Mouse (Mus musculus) c-Kit-positive CD71-negative TER-119-negative erythroid progenitor cells, embryonic 14.5 days (primary cell): ENCODE results near the gene Defb36.

Experiments used
- DNase-seq: peaks from one replicate; pipeline ENCODE4 v3.0.0-alpha.2; 2013; ENCODE audit warnings: low read depth

Defb36 gene

GRCm38 (mm10) chr2:152604057-152604456 lies at the start of gene Defb36:
Gene Defb36 (plus strand): TSS chr2:152604327.
- DNase-seq, result no peak

GRCm38 (mm10) chr2:152556655-152557054 lies 47.5 kb upstream of the Defb36 start:
- no peak for DNase-seq

GRCm38 (mm10) chr2:152569038-152569437 lies 35.1 kb upstream of the Defb36 start, which contains the start of gene Gm17416:
Gene Gm17416 (plus strand): TSS chr2:152569338.
- no peak for DNase-seq

GRCm38 (mm10) chr2:152569881-152570280 lies 34.2 kb upstream of the Defb36 start:
- no peak for DNase-seq

- DNase-seq, result no peak
Observed at GRCm38 (mm10) chr2:152570313-152570712, 33.8 kb upstream of the Defb36 start.

- DNase-seq, result no peak
Observed at GRCm38 (mm10) chr2:152572114-152572794, 31.9 kb upstream of the Defb36 start, which contains the start of gene Defb21. Gene Defb21 (plus strand): TSS chr2:152572744.

GRCm38 (mm10) chr2:152573484-152573883 lies 30.6 kb upstream of the Defb36 start:
- DNase-seq, result no peak

- no peak for DNase-seq
Observed at GRCm38 (mm10) chr2:152580107-152580506, 24.0 kb upstream of the Defb36 start, which contains the start of gene Defb19. Gene Defb19 (minus strand): TSS chr2:152580312.

- no peak for DNase-seq
Observed at GRCm38 (mm10) chr2:152580612-152581011, 23.5 kb upstream of the Defb36 start.

GRCm38 (mm10) chr2:152586926-152587560 lies 17.1 kb upstream of the Defb36 start:
- peak; percentile 35 for DNase-seq

GRCm38 (mm10) chr2:152588450-152588849 lies 15.7 kb upstream of the Defb36 start:
- DNase-seq, result no peak

GRCm38 (mm10) chr2:152589021-152589420 lies 15.1 kb upstream of the Defb36 start:
- no peak for DNase-seq

- no peak for DNase-seq
Observed at GRCm38 (mm10) chr2:152599299-152599698, 4.8 kb upstream of the Defb36 start, which contains the start of gene Defb45. Gene Defb45 (minus strand): TSS chr2:152599399.

- DNase-seq, result no peak
Observed at GRCm38 (mm10) chr2:152600076-152600475, 4.1 kb upstream of the Defb36 start.

- no peak for DNase-seq
Observed at GRCm38 (mm10) chr2:152601275-152601960, 2.7 kb upstream of the Defb36 start.

- no peak for DNase-seq
Observed at GRCm38 (mm10) chr2:152607746-152608145, 3.6 kb downstream of the Defb36 start.

- DNase-seq, result no peak
Observed at GRCm38 (mm10) chr2:152608719-152609118, 4.6 kb downstream of the Defb36 start.

- DNase-seq, result no peak
Observed at GRCm38 (mm10) chr2:152612193-152612592, 8.1 kb downstream of the Defb36 start.

GRCm38 (mm10) chr2:152615563-152615962 lies 11.4 kb downstream of the Defb36 start:
- peak; percentile 67 for DNase-seq

- DNase-seq, result no peak
Observed at GRCm38 (mm10) chr2:152616470-152616869, 12.3 kb downstream of the Defb36 start.

GRCm38 (mm10) chr2:152617374-152617773 lies 13.2 kb downstream of the Defb36 start:
- no peak for DNase-seq

GRCm38 (mm10) chr2:152620367-152621134 lies 16.4 kb downstream of the Defb36 start:
- no peak for DNase-seq
